Mouse (Mus musculus) intestine, embryonic 16.5 days (tissue): ENCODE results near the gene 6030468B19Rik. TPM values are rescaled to one million over a fixed set of nuclear protein-coding genes. Genes with fewer than 3 reads are reported as not detected.
A peak's percentile ranks its signal among the peaks of the same experiment; 100 is the strongest.

Experiments used
- ATAC-seq: fragments of 200-750 bp; cut with Nextera tagmentation; 2 replicates; pipeline ENCODE4 v1.8.0; 2017; ENCODE audit warnings: moderate TSS enrichment, moderate library complexity
- H3K27ac ChIP-seq: fragments of 300-500 bp; sonication (generic); 2 replicates; pipeline ENCODE4 v1.5.1; 2014; ENCODE audit warnings: mild to moderate bottlenecking, low read length
- H3K27me3 ChIP-seq: fragments of 300-500 bp; sonication (generic); replicated peaks from 2 replicates; pipeline ENCODE4 v1.6.1; 2014; ENCODE audit warnings: low read length, control low read depth, mixed read lengths; ENCODE audit not compliant: control insufficient read depth, insufficient read depth
- H3K36me3 ChIP-seq: fragments of 300-500 bp; sonication (generic); 2 replicates; pipeline ENCODE4 v1.6.1; 2014; ENCODE audit warnings: low read length, control low read depth; ENCODE audit not compliant: control insufficient read depth, insufficient read depth
- H3K4me1 ChIP-seq: fragments of 300-500 bp; sonication (generic); 2 replicates; pipeline ENCODE4 v1.6.1; 2014; ENCODE audit warnings: low read length, control low read depth, mixed read lengths; ENCODE audit not compliant: control insufficient read depth, insufficient read depth
- H3K4me2 ChIP-seq: fragments of 300-500 bp; sonication (generic); 2 replicates; pipeline ENCODE4 v1.6.1; 2014; ENCODE audit warnings: low read depth, low read length, control low read depth
- H3K4me3 ChIP-seq: fragments of 300-500 bp; sonication (generic); 2 replicates; pipeline ENCODE4 v1.5.1; 2014; ENCODE audit warnings: mild to moderate bottlenecking, low read length
- H3K9ac ChIP-seq: fragments of 300-500 bp; sonication (generic); 2 replicates; pipeline ENCODE4 v1.6.1; 2014; ENCODE audit warnings: low read depth, low read length
- H3K9me3 ChIP-seq: fragments of 300-500 bp; sonication (generic); 2 replicates; pipeline ENCODE4 v1.6.1; 2016; ENCODE audit warnings: low read length, control low read depth; ENCODE audit not compliant: control insufficient read depth
- WGBS: fragments of 180-500 bp; shearing (Covaris S2); extraction: QIAGEN DNeasy Blood & Tissue Kit; methylation state at CpG from one replicate; pipeline ENCODE4 v1.1.7; 2014; 5-methylcytosine and 5-hydroxymethylcytosine counted together
- polyA plus RNA-seq: library from polyadenylated mRNA; unstranded; fragments of >200 nt; fragmentation: Nextera tagmentation; extraction: Ambion mirVana; gene quantifications from 2 replicates; pipeline ENCODE4 v1.2.1, GENCODE M21; 2015

6030468B19Rik gene
- polyA plus RNA-seq, 1 experiment from 2014 or later, result 1.6 TPM

DNA sequence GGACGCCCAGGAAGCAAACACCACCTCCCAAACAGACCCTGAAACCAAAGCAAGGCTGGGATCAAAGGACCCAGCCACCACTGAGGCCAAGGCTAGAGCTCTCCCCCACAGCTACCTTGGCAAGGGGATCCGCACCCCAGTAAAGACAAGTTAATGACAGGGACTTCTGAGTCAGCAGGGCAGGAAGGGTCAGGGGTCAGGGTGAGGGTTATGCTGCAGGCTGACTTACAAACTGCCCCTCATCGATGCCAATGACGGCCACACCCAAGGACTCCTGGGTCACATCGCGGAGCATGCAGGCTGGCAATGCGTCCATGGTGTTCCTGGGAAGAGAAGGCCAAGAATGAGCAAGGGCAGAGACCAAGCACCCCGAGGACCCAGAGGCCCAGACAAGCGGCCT is 24.4 kb downstream of the 6030468B19Rik start:
- H3K27ac ChIP-seq, result no peak overlapping the region
- no peak overlapping the region for H3K4me3 ChIP-seq
- H3K9me3 ChIP-seq, result no peaks in the 10 kb centered on the region
- peaks cover 15% of the 10 kb centered on the region for H3K36me3 ChIP-seq
- H3K4me2 ChIP-seq, result no peak overlapping the region
- peaks cover 34% of the 10 kb centered on the region for H3K4me1 ChIP-seq
- H3K27me3 ChIP-seq, result no peaks in the 10 kb centered on the region
- ATAC-seq, result no peak
- 0 out of 2 replicates have a peak overlapping the region, but pooled peaks have one; percentile 13 for H3K9ac ChIP-seq
- WGBS, result 84% methylated on average over 9 of the region's 9 CpGs

DNA sequence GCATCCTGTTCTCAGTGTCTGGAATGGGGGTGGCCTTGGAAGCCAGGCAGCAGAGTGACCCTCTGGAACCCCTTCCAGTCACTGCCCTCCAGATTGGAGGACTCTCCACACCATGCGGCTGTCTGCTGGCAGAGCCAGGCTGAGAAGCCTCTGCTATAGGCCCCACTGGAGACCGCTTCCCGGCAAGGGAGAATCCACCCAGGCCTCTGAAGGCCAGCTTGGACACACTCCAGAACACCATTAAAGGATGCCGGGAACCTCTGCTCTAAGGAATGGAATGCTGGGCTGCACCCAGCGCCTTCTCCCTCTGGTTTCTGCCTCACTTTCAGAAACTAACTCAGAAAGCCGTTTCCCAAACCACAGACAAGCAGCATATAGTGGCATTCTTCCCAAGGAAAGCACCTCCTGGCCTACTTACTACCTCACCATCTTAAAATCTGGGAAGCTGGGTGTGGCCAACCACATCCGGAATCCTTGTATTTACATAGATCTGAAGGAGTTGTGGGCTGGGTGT is 25.3 kb downstream of the 6030468B19Rik start:
- Histone ChIP-seq H3K9ac (peak overlapping the region; percentile 50), H3K4me1 (peaks cover 39% of the 10 kb centered on the region), H3K27ac (peak overlapping the region; percentile 78), H3K27me3 (no peaks in the 10 kb centered on the region), H3K4me3 (no peak overlapping the region), H3K9me3 (no peaks in the 10 kb centered on the region), H3K36me3 (peaks cover 10% of the 10 kb centered on the region), H3K4me2 (no peak overlapping the region)
- no peak for ATAC-seq
- 52% methylated on average over 7 of the region's 7 CpGs for WGBS

DNA sequence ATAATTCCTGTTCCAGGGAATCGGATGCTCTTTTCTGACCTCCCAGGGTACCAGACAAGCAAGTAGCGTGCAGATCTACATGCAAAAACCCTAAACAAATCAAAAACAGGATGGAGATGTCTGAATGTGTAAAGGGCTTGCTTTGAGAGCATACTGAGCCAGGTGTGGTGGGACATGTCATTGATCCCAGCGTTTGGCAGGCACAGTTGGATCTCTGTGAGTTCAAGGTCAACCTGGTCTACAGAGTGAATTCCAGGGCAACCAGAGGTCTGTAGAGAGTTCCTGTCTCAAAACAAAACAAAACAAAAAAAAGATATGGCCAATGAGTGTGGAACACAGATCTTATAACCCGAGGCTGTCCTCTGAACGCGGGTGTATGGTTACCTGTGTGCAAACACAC is 26.0 kb downstream of the 6030468B19Rik start:
- no peaks in the 10 kb centered on the region for H3K27me3 ChIP-seq
- H3K36me3 ChIP-seq, result peaks cover 10% of the 10 kb centered on the region
- H3K9ac ChIP-seq, result peak overlapping the region; percentile 67; the same call in 1 of the 2 replicates
- no peak for ATAC-seq
- H3K27ac ChIP-seq, result peak overlapping the region; percentile 78
- no peak overlapping the region for H3K4me3 ChIP-seq
- peak overlapping the region; percentile 89; the same call in 1 of the 2 replicates for H3K4me2 ChIP-seq
- no peaks in the 10 kb centered on the region for H3K9me3 ChIP-seq
- peaks cover 46% of the 10 kb centered on the region for H3K4me1 ChIP-seq
- WGBS, result 85% methylated on average over 6 of the region's 6 CpGs

DNA sequence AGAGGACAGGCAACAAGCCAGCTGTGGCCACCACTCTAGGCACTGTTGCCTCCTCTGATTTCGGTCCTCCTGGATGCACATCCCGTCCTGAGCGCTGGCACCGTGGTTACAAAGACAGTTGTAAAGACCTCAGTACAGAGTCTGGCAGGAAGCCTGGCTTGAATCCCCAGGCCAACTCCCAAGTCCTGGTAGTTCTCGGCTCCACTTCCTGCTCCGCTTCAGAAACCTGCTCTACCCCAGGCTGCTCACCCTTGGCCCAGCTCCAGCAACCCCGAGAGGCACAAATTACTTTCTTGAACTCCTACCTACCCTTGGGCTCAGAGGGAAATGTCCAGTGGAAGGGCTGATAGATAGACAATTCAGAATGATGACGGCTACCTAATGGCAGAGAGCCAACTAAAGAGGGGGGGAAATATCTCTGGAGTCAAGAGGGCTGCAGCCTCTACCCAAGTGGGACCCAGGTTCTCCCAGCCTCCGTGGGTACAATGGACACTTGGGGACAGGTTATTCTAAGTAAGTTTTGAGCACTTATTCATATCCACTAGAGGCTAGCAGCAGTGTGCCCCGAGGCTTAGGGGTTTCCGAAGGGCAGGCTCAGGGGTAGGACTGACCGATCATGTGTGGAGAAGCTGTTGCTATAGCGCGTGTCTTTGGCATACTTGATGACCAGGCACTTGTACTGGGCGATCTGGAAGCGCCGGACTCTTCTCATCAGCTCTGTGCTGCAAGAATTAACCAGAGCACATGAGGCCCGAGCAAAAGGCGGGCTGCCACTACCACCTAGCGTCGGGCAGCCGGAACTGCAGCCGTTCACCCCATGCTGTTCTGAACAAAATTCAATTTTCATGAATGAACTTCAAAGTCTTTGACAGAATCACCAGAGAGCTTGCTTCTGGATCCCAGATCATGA is 26.9 kb downstream of the 6030468B19Rik start:
- peaks cover 10% of the 10 kb centered on the region for H3K36me3 ChIP-seq
- H3K27me3 ChIP-seq, result no peaks in the 10 kb centered on the region
- peak overlapping the region; percentile 65 for H3K4me3 ChIP-seq
- peak; percentile 52 for ATAC-seq
- WGBS, result 10% methylated on average over 23 of the region's 23 CpGs
- H3K4me2 ChIP-seq, result peak overlapping the region; percentile 89
- H3K9ac ChIP-seq, result peak overlapping the region; percentile 84
- no peaks in the 10 kb centered on the region for H3K9me3 ChIP-seq
- H3K4me1 ChIP-seq, result peaks cover 52% of the 10 kb centered on the region
- peak overlapping the region; percentile 81 for H3K27ac ChIP-seq

GRCm38 (mm10) chr11:117825333-117826101 is 28.1 kb downstream of the 6030468B19Rik start, which contains the start of the genes Afmid and Tk1:
Gene Afmid, plus strand, starts transcription at chr11:117825924.
Gene Tk1, minus strand, starts transcription at chr11:117826092.
- H3K9ac ChIP-seq, result peak within 1 kb of the TSS; percentile 84
- peak within 1 kb of the TSS; percentile 98 for H3K27ac ChIP-seq
- H3K4me3 ChIP-seq, result peak within 1 kb of the TSS; percentile 65
- H3K9me3 ChIP-seq, result no peaks in the 10 kb centered on the region
- H3K4me2 ChIP-seq, result peak within 1 kb of the TSS; percentile 89
- WGBS, result under 1% methylated on average over 34 of the region's 34 CpGs
- peak; percentile 54 for ATAC-seq
- H3K36me3 ChIP-seq, result peaks cover 10% of the 10 kb centered on the region
- H3K4me1 ChIP-seq, result peaks cover 64% of the 10 kb centered on the region
- no peaks in the 10 kb centered on the region for H3K27me3 ChIP-seq

DNA sequence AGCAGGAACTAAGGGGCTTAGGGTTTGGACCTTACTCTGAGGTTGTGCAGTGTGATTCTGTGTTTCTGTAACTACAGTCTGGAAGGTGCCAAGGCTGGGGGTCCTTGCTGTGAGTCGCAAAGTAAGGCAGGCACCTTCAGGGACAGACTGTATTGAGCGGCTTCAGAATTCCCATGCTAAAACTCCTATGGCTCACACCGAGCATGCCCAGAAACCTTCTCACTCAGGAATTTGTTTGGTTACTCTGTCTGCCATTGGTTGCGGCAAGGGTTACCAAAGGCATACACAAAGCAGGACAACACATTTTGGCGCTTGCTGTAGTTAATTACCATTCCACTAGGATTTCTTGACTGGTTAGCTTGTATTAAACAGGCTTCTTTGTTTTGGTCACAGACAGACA is 28.7 kb downstream of the 6030468B19Rik start:
- WGBS, result 8% methylated on average over 5 of the region's 5 CpGs
- Histone ChIP-seq H3K4me2 (peak overlapping the region; percentile 89), H3K27me3 (no peaks in the 10 kb centered on the region), H3K9me3 (no peaks in the 10 kb centered on the region), H3K27ac (peak overlapping the region; percentile 91), H3K4me1 (peaks cover 68% of the 10 kb centered on the region), H3K36me3 (peaks cover 7% of the 10 kb centered on the region), H3K9ac (peak overlapping the region; percentile 84), H3K4me3 (peak overlapping the region; percentile 65)
- 0 out of 2 replicates have a peak, but pooled peaks have one; percentile 2 for ATAC-seq

GRCm38 (mm10) chr11:117826916-117827315 is 29.5 kb downstream of the 6030468B19Rik start:
- Histone ChIP-seq H3K9ac (peak overlapping the region; percentile 84), H3K36me3 (no peaks in the 10 kb centered on the region), H3K27me3 (no peaks in the 10 kb centered on the region), H3K4me2 (peak overlapping the region; percentile 89), H3K9me3 (no peaks in the 10 kb centered on the region), H3K27ac (peak overlapping the region; percentile 98), H3K4me3 (peak overlapping the region; percentile 2; the same call in 1 of the 2 replicates), H3K4me1 (peaks cover 63% of the 10 kb centered on the region)
- WGBS, result 54% methylated on average over 8 of the region's 8 CpGs
- no peak for ATAC-seq

GRCm38 (mm10) chr11:117827386-117827785 is 29.9 kb downstream of the 6030468B19Rik start:
- Histone ChIP-seq H3K4me3 (peak overlapping the region; percentile 1; the same call in 1 of the 2 replicates), H3K27ac (peak overlapping the region; percentile 98), H3K9ac (peak overlapping the region; percentile 84), H3K36me3 (no peaks in the 10 kb centered on the region), H3K27me3 (no peaks in the 10 kb centered on the region), H3K4me1 (peaks cover 66% of the 10 kb centered on the region), H3K4me2 (peak overlapping the region; percentile 89), H3K9me3 (no peaks in the 10 kb centered on the region)
- 46% methylated on average over 3 of the region's 3 CpGs for WGBS
- ATAC-seq, result no peak
